Mouse (Mus musculus) c-Kit-positive CD71-negative TER-119-negative erythroid progenitor cells, embryonic 14.5 days (primary cell): Measurements from ENCODE around the gene Psme4.
"Not testable (repeated sequence)": the region's sequence is repeated elsewhere in the genome, so short reads cannot be mapped to it uniquely, and the experiment has no call there.

ENCODE experiments used
- DNase-seq: peaks from one replicate; pipeline ENCODE4 v3.0.0-alpha.2; 2013; ENCODE audit warnings: low read depth

The Psme4 gene

DNA sequence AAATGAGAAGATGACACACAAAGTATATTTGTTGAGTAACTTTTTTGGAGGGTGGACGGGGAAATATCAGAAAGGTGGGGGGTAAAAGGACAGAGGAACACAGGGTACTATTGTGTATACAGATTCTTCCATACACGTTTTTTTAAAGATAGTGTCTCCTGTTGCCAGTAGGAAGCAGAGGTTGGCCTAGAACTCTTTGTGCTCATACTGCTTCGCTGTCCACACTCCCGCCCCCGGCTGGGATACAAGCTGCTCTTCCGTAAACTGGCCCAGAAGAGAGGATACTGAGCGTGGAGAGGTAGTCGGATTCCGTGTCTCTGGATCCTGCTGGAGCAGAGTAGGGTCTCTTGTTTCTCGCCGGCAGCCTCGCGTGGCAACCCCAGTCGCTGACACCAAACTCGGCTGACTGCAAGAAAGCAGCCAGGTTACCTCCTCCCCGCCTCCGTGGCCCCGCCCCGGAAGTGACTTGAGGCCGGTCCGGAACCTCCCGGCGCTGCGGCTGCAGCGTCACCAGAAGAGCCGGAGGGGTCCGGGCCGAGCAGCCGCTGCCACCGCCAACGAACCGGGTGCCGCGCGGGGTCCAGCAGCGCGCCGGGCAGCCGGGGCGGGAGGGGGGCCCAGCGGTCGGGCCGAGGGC is at the start of gene Psme4:
Gene Psme4, plus strand, starts transcription at position 460 of the 637 bp plus-strand sequence.
- DNase-seq = peak; percentile 90

DNA sequence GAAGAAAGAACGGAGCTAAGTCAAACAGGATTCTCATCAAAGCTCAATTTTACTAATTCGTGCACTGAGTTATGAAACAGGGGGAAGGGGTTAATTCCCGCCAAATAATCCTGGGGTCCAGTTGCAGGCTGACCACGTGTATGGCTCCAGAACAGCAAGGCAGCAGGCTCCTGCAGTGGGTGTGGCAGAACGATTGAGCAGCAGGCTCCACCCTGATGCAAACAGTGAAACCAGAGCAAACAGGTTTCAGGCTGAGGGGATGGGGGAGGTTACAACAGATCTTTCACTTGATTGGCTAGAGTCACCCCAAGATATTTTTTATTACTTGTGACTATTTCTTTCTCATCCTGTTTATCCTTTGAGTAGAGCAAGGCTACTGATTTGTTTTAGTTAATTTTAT is 48.1 kb upstream of the Psme4 start:
- DNase-seq = no peak

DNA sequence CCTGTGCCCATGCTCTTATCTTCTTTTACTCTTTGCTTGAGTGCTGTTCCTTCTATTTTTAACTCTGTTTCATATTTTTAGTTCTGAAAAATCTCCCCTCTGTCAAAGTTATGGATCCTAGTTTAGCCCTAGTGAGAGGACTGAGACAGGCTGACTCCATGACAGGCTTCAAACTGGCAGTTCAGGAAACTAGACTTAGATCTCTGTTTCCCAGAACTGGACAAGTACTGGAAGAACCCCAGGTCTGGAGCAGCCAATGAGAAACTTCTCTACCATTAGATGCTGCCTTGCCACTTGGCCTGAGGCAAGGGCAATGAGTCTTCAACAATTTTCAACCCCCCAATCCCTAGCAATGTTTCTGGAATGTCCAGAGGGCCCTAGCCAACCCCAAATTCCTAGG is 40.8 kb upstream of the Psme4 start:
- DNase-seq = no peak

DNA sequence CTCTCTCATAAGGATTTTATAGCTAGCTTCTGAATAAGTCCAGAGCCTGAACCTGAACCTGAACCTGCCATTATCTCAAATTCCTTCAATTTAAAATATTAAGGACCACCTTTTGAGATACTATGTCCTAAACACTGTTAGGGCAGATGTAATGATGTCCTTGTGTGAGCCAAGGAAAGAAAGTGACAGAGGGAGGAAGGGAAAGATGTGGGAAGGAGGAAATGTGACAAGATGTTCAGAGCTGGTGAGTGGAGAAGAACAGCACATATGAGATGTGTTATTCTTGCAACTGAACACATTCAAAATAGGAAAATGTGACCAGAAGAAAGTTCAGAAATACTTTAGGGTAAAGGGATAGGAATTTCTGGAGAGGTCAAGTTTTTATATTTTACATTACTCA is 38.1 kb upstream of the Psme4 start:
- no peak for DNase-seq

DNA sequence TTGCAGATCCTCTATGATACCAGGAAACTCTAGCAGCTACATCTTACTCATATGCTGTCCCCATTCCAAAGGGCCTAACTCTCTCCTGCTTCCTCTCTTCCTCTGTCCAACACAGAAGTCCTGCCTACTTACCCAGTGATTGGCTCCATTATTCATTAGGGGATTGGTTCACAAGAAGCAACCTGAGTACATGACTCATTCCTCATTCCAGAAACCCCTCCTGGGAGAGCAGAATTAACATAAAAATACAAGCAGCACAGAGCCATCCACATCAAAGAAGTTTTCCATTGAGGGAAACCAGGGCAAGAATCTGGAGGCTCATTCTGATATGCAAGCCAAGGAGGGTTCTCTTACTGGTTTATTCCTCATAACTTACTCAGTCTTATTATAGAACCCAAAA is 27.5 kb upstream of the Psme4 start:
- no peak for DNase-seq

DNA sequence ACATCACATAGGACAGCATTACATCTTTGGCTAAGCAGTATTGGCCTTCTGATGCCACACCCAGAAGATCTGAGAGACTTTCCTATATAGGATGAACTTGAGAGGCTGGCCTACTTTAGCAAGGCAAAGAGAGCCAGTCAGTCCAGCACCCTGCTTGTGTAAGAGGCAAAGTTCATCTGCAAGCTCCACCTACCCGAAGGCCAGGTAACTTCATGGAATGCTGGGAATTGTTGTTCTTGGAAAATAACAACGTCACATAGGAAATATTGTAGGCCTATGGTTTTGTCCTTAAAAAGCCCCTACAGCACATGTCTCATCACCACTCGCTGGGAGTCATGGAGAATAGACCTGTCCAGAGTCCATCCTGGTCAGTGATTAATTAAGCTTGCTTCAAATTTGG is 22.6 kb upstream of the Psme4 start:
- DNase-seq = no peak

DNA sequence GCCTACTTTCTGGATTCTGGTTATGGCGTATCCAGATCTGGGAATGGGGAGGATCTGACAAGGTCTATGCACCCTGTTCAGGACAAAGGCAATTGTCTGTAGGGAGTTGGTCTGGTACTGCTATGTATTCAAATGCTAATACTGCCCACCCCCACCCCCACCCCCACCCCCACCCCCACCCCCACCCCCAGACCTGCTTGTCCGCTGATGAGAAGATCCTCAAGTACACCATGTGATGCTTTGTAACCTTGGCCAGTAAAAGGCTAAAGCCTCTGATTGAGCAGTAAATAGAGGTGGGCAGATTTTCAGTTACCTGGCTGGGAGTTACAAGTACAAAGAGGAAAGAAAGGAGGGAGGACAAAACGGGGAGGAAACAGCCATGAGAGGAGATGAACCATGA is 21.9 kb upstream of the Psme4 start:
- no peak for DNase-seq

DNA sequence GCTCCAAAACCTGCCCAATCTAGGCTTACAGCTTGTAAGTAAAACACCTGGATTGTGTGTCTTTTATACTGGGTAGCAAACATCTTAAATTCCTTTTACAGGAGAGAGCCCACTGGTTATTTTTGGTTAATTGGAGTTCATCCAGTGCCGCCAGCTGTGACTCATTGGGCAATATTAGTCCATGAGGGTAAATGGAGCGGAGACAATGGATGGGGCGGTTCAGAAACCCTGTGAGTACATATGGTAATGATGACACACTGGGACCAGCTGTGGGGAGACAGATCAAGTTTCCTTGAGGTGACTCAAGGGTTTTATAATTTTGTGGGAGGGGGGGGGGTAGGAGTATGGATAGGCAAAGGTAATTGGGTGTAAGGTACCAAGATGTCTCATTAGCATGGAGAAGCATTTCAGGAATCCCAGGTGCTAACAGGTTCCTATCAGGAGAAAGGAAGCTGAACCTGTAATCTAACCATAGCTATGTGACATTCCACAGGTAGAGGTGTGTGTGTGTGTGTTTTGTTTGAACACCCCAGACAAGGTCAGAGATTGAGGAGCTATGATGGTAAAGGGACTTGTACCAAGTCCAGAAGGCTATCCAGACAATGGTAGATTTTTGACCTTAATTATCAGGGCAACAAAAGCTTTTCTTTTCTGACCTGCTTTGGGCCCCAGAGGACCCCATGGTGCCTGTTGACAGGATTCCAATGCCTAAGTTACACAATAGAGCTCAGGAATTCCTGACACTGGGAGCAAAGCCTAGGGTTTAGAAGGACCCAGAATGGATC is 21.3 kb upstream of the Psme4 start:
- no peak for DNase-seq

- DNase-seq = no peak
Observed at GRCm38 (mm10) chr11:30752956-30753355, 18.6 kb upstream of the Psme4 start.

- DNase-seq = not testable (repeated sequence)
Observed at GRCm38 (mm10) chr11:30754486-30754854, 17.1 kb upstream of the Psme4 start.

DNA sequence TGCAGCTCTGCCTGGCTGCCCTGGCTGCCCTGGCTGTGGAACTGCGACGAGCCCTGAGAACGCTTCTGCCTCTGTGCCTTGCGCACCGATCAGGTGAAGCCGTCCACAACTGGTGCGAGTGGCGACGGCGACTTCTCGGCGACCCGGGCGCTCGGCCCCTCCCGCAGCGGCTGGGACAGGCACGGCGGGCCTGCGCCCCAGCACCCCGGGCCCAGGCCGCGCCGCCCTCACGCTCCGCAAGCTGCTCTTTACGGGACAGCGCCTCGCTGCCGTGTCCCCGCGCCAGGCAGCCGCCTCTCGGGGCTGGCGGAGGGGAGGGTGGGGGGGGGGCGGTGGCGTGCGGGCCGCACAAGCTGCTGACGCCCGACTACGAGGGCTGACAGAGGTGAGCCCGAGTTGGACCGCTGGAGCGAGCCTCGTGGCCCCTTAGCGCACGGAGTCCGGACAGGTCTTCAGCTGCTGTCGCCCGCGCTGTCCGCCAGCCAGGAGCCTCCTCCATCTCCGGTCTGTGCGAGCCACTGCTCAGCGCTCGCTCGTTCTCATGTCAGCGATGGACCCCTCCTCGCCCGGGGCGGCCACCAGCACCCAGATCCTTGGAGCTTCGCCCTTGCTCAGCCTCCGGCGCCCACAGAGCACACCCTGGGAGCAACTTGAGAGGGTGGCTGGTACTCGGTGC is 16.5 kb upstream of the Psme4 start:
- no peak for DNase-seq

GRCm38 (mm10) chr11:30761381-30761780 is 10.1 kb upstream of the Psme4 start:
- DNase-seq = no peak

DNA sequence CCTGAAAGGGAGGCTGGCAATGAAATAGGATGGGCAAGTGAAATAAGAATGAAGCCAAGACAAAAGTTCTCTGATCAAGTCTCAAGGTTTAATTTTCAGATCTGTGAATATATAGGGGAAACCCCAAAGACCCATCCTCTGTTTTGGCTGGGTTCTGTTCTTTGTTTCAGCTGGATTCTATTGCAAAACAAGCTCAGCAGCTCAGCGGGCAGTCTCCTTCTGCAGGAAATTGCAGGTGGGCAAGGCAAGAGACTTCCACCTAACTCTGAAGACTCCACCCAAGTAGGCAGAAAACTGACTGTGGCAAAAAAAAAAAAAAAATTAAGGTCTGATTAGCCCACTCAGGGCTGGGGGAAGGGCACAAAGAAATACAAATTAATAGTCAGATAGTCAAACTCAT is 9.6 kb upstream of the Psme4 start:
- DNase-seq = no peak

GRCm38 (mm10) chr11:30765076-30765475 is 6.5 kb upstream of the Psme4 start:
- DNase-seq = no peak

- DNase-seq = no peak
Observed at GRCm38 (mm10) chr11:30770817-30771216, 709 bp upstream of the Psme4 start.

GRCm38 (mm10) chr11:30771904-30772581 is 517 bp downstream of the Psme4 start:
- DNase-seq = peak; percentile 29

- DNase-seq = no peak
Observed at GRCm38 (mm10) chr11:30772777-30773417, 1.4 kb downstream of the Psme4 start.

GRCm38 (mm10) chr11:30774638-30775037 is 3.1 kb downstream of the Psme4 start:
- DNase-seq = no peak

DNA sequence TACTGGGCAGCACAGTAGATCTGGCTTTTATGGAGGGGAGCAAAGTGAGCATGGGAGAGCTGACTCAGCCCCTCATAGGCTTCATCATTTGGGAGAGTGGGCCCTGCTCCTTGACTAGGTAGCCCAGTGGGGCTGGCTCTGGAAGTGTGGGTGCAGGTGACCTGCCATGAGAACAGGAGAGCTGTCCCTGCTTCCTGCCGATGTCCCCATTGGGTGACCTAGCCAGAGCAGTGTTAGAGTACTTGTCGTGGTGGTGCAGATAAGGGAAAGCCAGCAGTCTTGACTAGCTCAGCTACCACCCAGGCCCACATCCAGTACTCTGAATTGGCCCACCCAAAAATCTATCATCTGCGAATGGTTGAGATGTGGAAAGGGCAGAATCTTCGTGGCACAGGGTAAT is 6.0 kb downstream of the Psme4 start:
- no peak for DNase-seq

- DNase-seq = no peak
Observed at GRCm38 (mm10) chr11:30780893-30781292, 9.4 kb downstream of the Psme4 start.

DNA sequence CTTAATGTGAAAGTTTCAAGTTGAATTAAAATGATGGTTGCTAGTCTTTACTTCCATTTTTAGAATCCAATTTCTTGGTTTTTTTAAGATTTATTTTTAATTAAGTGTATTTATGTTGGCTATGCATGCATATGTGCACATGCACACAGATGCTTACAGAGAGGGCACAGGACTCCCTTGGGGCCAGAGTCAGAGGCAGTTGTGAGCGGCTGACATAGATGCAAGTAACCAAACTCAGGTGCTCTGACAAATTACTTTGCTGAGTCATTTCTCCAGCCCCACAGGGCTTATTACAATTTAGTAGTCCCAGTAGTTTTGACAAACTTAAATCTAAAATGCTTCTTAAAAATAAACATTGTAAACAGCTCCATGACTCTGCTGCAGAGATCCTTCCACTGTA is 10.1 kb downstream of the Psme4 start:
- DNase-seq = no peak

- no peak for DNase-seq
Observed at GRCm38 (mm10) chr11:30785497-30785896, 14.0 kb downstream of the Psme4 start.
